Mouse (Mus musculus): ENCODE data around the gene Tecpr1.

DNA sequence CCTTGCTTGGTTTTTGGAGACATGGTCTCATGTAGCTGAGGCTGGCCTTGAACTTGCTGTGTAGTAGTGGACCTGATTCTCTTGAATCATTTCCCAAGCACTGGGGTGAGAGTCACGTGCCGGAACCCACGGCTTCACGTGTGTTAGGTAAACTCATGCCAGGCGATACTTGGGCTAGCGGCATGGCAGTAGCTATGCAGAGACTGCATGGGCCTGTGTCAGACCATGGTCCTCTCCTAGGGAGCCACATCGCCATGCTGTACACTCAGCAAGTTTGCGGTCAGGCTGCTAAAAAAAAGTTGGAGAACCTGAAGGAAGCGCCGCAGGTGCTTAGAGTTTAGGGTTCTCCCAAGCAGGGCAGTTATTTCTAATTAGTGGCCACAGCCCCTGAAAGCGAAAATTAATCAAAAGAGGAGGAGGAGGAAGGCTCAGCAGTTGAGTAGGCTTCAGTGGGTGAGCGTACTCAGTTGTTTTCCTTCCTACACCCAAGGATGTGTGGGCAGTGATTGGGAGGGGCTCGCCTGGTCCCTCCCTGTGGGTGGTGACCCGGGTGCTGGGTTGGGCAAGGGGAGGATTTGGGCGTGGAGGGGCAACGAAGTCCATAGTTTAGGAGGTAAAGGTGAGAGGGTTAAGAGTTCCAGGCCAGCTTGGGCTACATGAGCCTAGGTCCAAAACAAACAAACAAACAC is 30.9 kb upstream of the Tecpr1 start:
- TF ChIP-seq CTCF (IDR thresholded peaks at IDR 0.05; ENCODE audit: low read depth, low read length) (no peak), TAL1 (conservative IDR thresholded peaks at IDR 0.05; ENCODE audit: low read depth, low read length) (no peak), GATA1 (IDR thresholded peaks at IDR 0.05; ENCODE audit: borderline replicate concordance, low read length) (no peak)
